Mouse (Mus musculus) A20 (cell line): ENCODE measurements at regions not wholly inside any gene's neighbourhood (a gene's known extent, or its start where the extent isn't known, plus 50 kb on each side); places are given as distances from the start of the nearest gene placed in this dataset.

ENCODE experiments used
- DNase-seq: peaks from one replicate; pipeline ENCODE4 v3.0.0-alpha.2; 2011; ENCODE audit warnings: low read depth, low spot score

DNA sequence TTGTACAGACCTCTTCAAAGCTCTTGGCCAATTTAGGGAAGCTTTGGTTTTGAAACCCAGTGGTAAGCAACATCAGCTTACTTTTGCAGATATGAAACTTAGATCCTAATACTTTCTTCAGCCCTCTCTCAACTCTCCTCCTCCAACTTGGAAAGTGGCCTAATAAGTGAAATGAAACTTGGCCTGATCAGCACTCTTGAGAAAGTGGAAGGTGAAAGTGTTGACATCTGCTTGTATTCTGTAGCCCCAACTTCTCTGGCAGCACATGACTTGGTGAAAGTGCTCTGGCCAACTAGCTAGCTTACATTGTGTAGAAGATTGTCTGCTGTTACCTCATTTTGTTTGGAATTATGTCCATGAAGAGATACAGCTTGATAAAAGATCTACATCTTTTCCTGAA lies 61.1 kb upstream of the Prdm1 start:
- DNase-seq = peak; percentile 50

- no peak for DNase-seq
Observed at GRCm38 (mm10) chr10:44582736-44583135, 54.4 kb upstream of the Prdm1 start.
